10 mouse cellular contexts compared by ENCODE assay signal in the genomic region with DNA sequence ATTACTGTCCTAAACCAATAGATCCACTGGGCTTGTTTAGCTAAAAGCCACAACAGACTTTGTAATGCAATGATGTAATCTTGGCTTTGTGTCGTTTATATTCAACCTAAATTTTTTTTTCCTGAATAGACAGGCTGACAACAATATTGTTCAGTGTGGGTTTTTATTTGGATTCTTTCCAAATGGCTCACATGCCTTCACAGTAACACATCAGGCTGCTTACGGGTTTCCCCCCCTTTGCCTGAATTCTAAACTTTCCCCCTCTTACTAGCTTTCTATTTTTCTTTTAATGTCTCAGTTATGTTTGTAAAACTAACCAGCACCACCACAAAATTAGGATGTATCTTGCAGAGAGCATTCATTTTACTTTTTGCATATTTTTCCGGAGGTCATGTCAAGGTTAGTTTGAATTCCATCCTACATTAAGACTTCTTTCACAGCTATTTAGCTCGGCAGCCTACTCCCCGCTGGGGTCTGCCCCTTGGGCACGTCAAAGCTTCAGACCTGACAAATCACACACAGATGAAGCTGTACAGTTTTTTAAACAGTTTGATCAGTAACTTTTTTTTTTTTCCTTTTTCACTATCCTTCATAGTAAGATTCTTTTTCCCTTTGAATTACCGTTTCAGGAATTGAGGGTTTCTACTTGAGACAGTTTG.
A peak's percentile ranks its signal among the peaks of the same experiment; 100 is the strongest.
DNase-seq lines count a peak whose midpoint lies in the region; ATAC-seq lines count a peak whose summit lies in the region.
"Had no signal": no experiment of that assay in that cellular context is flagged by ENCODE, and none has a peak within 500 bp of the region (broad histone marks: within the 10 kb centered on the region; RNA-seq: fewer than 3 reads in every experiment).

No protein-coding gene starts in this region.

- no peaks in the 10 kb centered on the region; the same call in 1 of the 2 replicates for H3K27me3 ChIP-seq in lung, embryonic 16.5 days (ENCODE audit: control insufficient read depth, insufficient read depth, low read depth, low read length)
- no peaks in the 10 kb centered on the region for H3K27me3 ChIP-seq in forebrain, embryonic 11.5 days (ENCODE audit: control insufficient read depth, insufficient read depth, low read length)
- no peaks in the 10 kb centered on the region for H3K27me3 ChIP-seq in midbrain, embryonic 10.5 days (ENCODE audit: low read depth, poor library complexity, severe bottlenecking)

- DNase-seq in lung, postnatal 14 days = no peak
- DNase-seq in forebrain, embryonic 11.5 days (ENCODE audit: low spot score) = peak; percentile 80
- peak; percentile 54 for DNase-seq in midbrain, embryonic 10.5 days (ENCODE audit: low spot score)
- no peak for DNase-seq in cerebellum, adult 9-10 months
- no peak for DNase-seq in thymus, postnatal 14 days
- no peak for DNase-seq in adrenal gland, postnatal 25 days
- no peak for DNase-seq in adrenal gland, adult (ENCODE audit: inconsistent age in 2 of 2, low spot score in 1 of 2)
- DNase-seq: cerebellum, postnatal 36 days had no signal

- peaks cover 3% of the 10 kb centered on the region; the same call in 1 of the 2 replicates for H3K4me1 ChIP-seq in lung, embryonic 16.5 days (replicated peaks; ENCODE audit: control insufficient read depth, insufficient read depth, low read length)
- H3K4me1 ChIP-seq in forebrain, embryonic 11.5 days (replicated peaks; ENCODE audit: control insufficient read depth, insufficient read depth, low read length) = peaks cover 19% of the 10 kb centered on the region; the same call in 1 of the 2 replicates
- peaks cover 82% of the 10 kb centered on the region for H3K4me1 ChIP-seq in midbrain, embryonic 10.5 days

- H3K4me3 ChIP-seq in lung, embryonic 16.5 days (ENCODE audit: low read length) = no peak overlapping the region
- no peak overlapping the region for H3K4me3 ChIP-seq in forebrain, embryonic 11.5 days (ENCODE audit: low read depth, low read length)
- peak overlapping the region; percentile 12; the same call in 1 of the 2 replicates for H3K4me3 ChIP-seq in midbrain, embryonic 10.5 days

- H3K27ac ChIP-seq in lung, embryonic 16.5 days (ENCODE audit: low read length) = no peak overlapping the region
- H3K27ac ChIP-seq in forebrain, embryonic 11.5 days (ENCODE audit: low read depth, low read length) = peak overlapping the region; percentile 85
- peak overlapping the region; percentile 88 for H3K27ac ChIP-seq in midbrain, embryonic 10.5 days (replicated peaks)
- H3K27ac ChIP-seq: liver, embryonic 14.5 days had no signal

- H3K36me3 ChIP-seq in lung, embryonic 16.5 days (ENCODE audit: control insufficient read depth, insufficient read depth, low read length) = no peaks in the 10 kb centered on the region
- H3K36me3 ChIP-seq in forebrain, embryonic 11.5 days (ENCODE audit: control insufficient read depth, insufficient read depth, low read length) = no peaks in the 10 kb centered on the region
- no peaks in the 10 kb centered on the region for H3K36me3 ChIP-seq in midbrain, embryonic 10.5 days

- no peaks in the 10 kb centered on the region for H3K9me3 ChIP-seq in lung, embryonic 16.5 days (ENCODE audit: control insufficient read depth, low read length)
- H3K9me3 ChIP-seq in forebrain, embryonic 11.5 days (ENCODE audit: control insufficient read depth, low read length) = no peaks in the 10 kb centered on the region
- H3K9me3 ChIP-seq in midbrain, embryonic 10.5 days (replicated peaks) = no peaks in the 10 kb centered on the region

- 12% methylated on average over 7 of the region's 7 CpGs for WGBS in lung, embryonic 16.5 days
- WGBS in forebrain, embryonic 11.5 days = 2% methylated on average over 7 of the region's 7 CpGs
- WGBS in midbrain, embryonic 10.5 days = 10% methylated on average over 7 of the region's 7 CpGs

- no peak overlapping the region for H3K9ac ChIP-seq in lung, embryonic 16.5 days (ENCODE audit: low read length)
- H3K9ac ChIP-seq in forebrain, embryonic 11.5 days (ENCODE audit: low read length) = peak overlapping the region; percentile 20; the same call in 1 of the 2 replicates
- H3K9ac ChIP-seq: liver, embryonic 14.5 days had no signal

- no peak for ATAC-seq in lung, embryonic 16.5 days (ENCODE audit: low read depth)
- peak; percentile 49; the same call in 1 of the 2 replicates for ATAC-seq in forebrain, embryonic 11.5 days (replicated peaks; ENCODE audit: low FRiP score)

- H3K4me2 ChIP-seq in lung, embryonic 16.5 days (ENCODE audit: low read depth, low read length) = peak overlapping the region; percentile 32
- peak overlapping the region; percentile 5; the same call in 1 of the 2 replicates for H3K4me2 ChIP-seq in forebrain, embryonic 11.5 days (ENCODE audit: low read depth, low read length, severe bottlenecking)

Comparison
In these comparisons a context has a peak if more than half of its experiments do, and no peak if none do; other contexts are left out.
1. DNase-seq: peak in forebrain, embryonic 11.5 days (single experiment) and midbrain, embryonic 10.5 days (single experiment); none in lung, postnatal 14 days (single experiment), cerebellum, adult 9-10 months (single experiment), thymus, postnatal 14 days (single experiment), adrenal gland, postnatal 25 days (single experiment) and adrenal gland, adult (0 of 2).